24 mouse cellular contexts compared by ENCODE assay signal in genomic region chr8:97038854-97039253, GRCm38 (mm10).
"Had no signal": no experiment of that assay in that cellular context is flagged by ENCODE, and none has a peak within 500 bp of the region (broad histone marks: within the 10 kb centered on the region; RNA-seq: fewer than 3 reads in every experiment).

No protein-coding gene starts in this region.

- H3K27ac ChIP-seq: intestine, embryonic 15.5 days; kidney, embryonic 15.5 days; left cerebral cortex, adult 2 months; limb, embryonic 13.5 days; liver, embryonic 12.5 days; liver, embryonic 15.5 days; lung, embryonic 15.5 days; midbrain, embryonic 12.5 days; midbrain, embryonic 15.5 days; neural tube, embryonic 12.5 days; neural tube, embryonic 15.5 days; stomach, postnatal 0 days had no signal

- H3K9me3 ChIP-seq: intestine, embryonic 15.5 days; kidney, embryonic 15.5 days; limb, embryonic 13.5 days; liver, embryonic 12.5 days; liver, embryonic 15.5 days; lung, embryonic 15.5 days; midbrain, embryonic 12.5 days; midbrain, embryonic 15.5 days; neural tube, embryonic 12.5 days; neural tube, embryonic 15.5 days had no signal

- H3K4me2 ChIP-seq: intestine, embryonic 15.5 days; kidney, embryonic 15.5 days; limb, embryonic 13.5 days; liver, embryonic 12.5 days; liver, embryonic 15.5 days; lung, embryonic 15.5 days; midbrain, embryonic 12.5 days; midbrain, embryonic 15.5 days; neural tube, embryonic 12.5 days; neural tube, embryonic 15.5 days had no signal

- H3K36me3 ChIP-seq: intestine, embryonic 15.5 days; kidney, embryonic 15.5 days; limb, embryonic 13.5 days; liver, embryonic 12.5 days; liver, embryonic 15.5 days; lung, embryonic 15.5 days; midbrain, embryonic 12.5 days; midbrain, embryonic 15.5 days; neural tube, embryonic 12.5 days; neural tube, embryonic 15.5 days had no signal

- H3K4me1 ChIP-seq: intestine, embryonic 15.5 days; kidney, embryonic 15.5 days; liver, embryonic 12.5 days; liver, embryonic 15.5 days; lung, embryonic 15.5 days; midbrain, embryonic 12.5 days; midbrain, embryonic 15.5 days; neural tube, embryonic 12.5 days; neural tube, embryonic 15.5 days had no signal

- H3K27me3 ChIP-seq: intestine, embryonic 15.5 days; kidney, embryonic 15.5 days; limb, embryonic 13.5 days; liver, embryonic 12.5 days; liver, embryonic 15.5 days; lung, embryonic 15.5 days; midbrain, embryonic 12.5 days; midbrain, embryonic 15.5 days; neural tube, embryonic 12.5 days; neural tube, embryonic 15.5 days had no signal

- DNase-seq: kidney, adult 11 months; kidney, adult 8-10 months; kidney, postnatal 10 days; kidney, postnatal 36 days; layer of hippocampus, postnatal 36 days; liver; right cerebral cortex, adult 18-20 months; right cerebral cortex, postnatal 14 days; right cerebral cortex, postnatal 4 days; thymus, adult 2 months; thymus, postnatal 14 days; thymus, postnatal 4 days had no signal

- H3K9ac ChIP-seq: intestine, embryonic 15.5 days; kidney, embryonic 15.5 days; limb, embryonic 13.5 days; liver, embryonic 12.5 days; liver, embryonic 15.5 days; lung, embryonic 15.5 days; midbrain, embryonic 12.5 days; midbrain, embryonic 15.5 days; neural tube, embryonic 12.5 days; neural tube, embryonic 15.5 days had no signal

- H3K4me3 ChIP-seq: intestine, embryonic 15.5 days; kidney, embryonic 15.5 days; left cerebral cortex, adult 2 months; limb, embryonic 13.5 days; liver, embryonic 12.5 days; liver, embryonic 15.5 days; lung, embryonic 15.5 days; midbrain, embryonic 12.5 days; midbrain, embryonic 15.5 days; neural tube, embryonic 12.5 days; neural tube, embryonic 15.5 days had no signal

- ATAC-seq: intestine, embryonic 15.5 days; liver, embryonic 12.5 days; midbrain, embryonic 15.5 days had no signal
